Mouse (Mus musculus) embryonic facial prominence, embryonic 12.5 days (tissue): ENCODE measurements at regions not wholly inside any gene's neighbourhood (a gene's known extent, or its start where the extent isn't known, plus 50 kb on each side); places are given as distances from the start of the nearest gene placed in this dataset.

Source experiments
- ATAC-seq: fragments of 200-750 bp; cut with Nextera tagmentation; 2 replicates; pipeline ENCODE4 v1.8.0; 2017; ENCODE audit not compliant: insufficient number of reproducible peaks, insufficient read depth, low FRiP score, low TSS enrichment
- H3K27ac ChIP-seq: fragments of 300-500 bp; sonication (generic); 2 replicates; pipeline ENCODE4 v1.5.1; 2016; ENCODE audit warnings: mild to moderate bottlenecking
- H3K27me3 ChIP-seq: fragments of 300-500 bp; sonication (generic); 2 replicates; pipeline ENCODE4 v1.6.1; 2016; ENCODE audit warnings: mild to moderate bottlenecking, moderate library complexity
- H3K36me3 ChIP-seq: fragments of 300-500 bp; sonication (generic); 2 replicates; pipeline ENCODE4 v1.6.1; 2016; ENCODE audit warnings: mild to moderate bottlenecking
- H3K4me1 ChIP-seq: fragments of 300-500 bp; sonication (generic); 2 replicates; pipeline ENCODE4 v1.6.1; 2016
- H3K4me2 ChIP-seq: fragments of 300-500 bp; sonication (generic); replicated peaks from 2 replicates; pipeline ENCODE4 v1.6.1; 2016; ENCODE audit warnings: mild to moderate bottlenecking, moderate library complexity
- H3K4me3 ChIP-seq: fragments of 300-500 bp; sonication (generic); 2 replicates; pipeline ENCODE4 v1.5.1; 2016; ENCODE audit warnings: mild to moderate bottlenecking
- H3K9ac ChIP-seq: fragments of 300-500 bp; sonication (generic); 2 replicates; pipeline ENCODE4 v1.6.1; 2016; ENCODE audit warnings: mild to moderate bottlenecking, moderate library complexity
- H3K9me3 ChIP-seq: fragments of 300-500 bp; sonication (generic); 2 replicates; pipeline ENCODE4 v1.6.1; 2016; ENCODE audit warnings: mild to moderate bottlenecking, moderate library complexity
- WGBS: fragments of 180-500 bp; shearing (Covaris S2); methylation state at CpG from one replicate; pipeline ENCODE4 v1.1.7; 2016; 5-methylcytosine and 5-hydroxymethylcytosine counted together

GRCm38 (mm10) chr10:39246984-39247383 lies 83.4 kb upstream of the Ccn6 start:
- H3K9ac ChIP-seq = no peak overlapping the region
- no peaks in the 10 kb centered on the region for H3K27me3 ChIP-seq
- ATAC-seq = no peak
- no peak overlapping the region for H3K27ac ChIP-seq
- no peaks in the 10 kb centered on the region for H3K9me3 ChIP-seq
- H3K36me3 ChIP-seq = no peaks in the 10 kb centered on the region
- WGBS = 43% methylated on average over 3 of the region's 3 CpGs
- no peaks in the 10 kb centered on the region for H3K4me1 ChIP-seq
- no peak overlapping the region for H3K4me3 ChIP-seq
- H3K4me2 ChIP-seq = no peak overlapping the region

- no peak overlapping the region for H3K9ac ChIP-seq
- H3K4me1 ChIP-seq = 0 out of 2 replicates have a peak, but pooled peaks cover 7% of the 10 kb centered on the region
- ATAC-seq = no peak
- no peaks in the 10 kb centered on the region for H3K36me3 ChIP-seq
- 59% methylated on average over 4 of the region's 4 CpGs for WGBS
- H3K27me3 ChIP-seq = no peaks in the 10 kb centered on the region
- H3K9me3 ChIP-seq = no peaks in the 10 kb centered on the region
- H3K4me2 ChIP-seq = no peak overlapping the region
- no peak overlapping the region for H3K4me3 ChIP-seq
- H3K27ac ChIP-seq = no peak overlapping the region
Observed at GRCm38 (mm10) chr10:39245141-39245540, 81.5 kb upstream of the Ccn6 start.

GRCm38 (mm10) chr10:39244061-39244460 lies 80.5 kb upstream of the Ccn6 start:
- no peaks in the 10 kb centered on the region for H3K9me3 ChIP-seq
- H3K4me2 ChIP-seq = no peak overlapping the region
- H3K9ac ChIP-seq = no peak overlapping the region
- H3K36me3 ChIP-seq = no peaks in the 10 kb centered on the region
- H3K27me3 ChIP-seq = no peaks in the 10 kb centered on the region
- 79% methylated on average over 6 of the region's 6 CpGs for WGBS
- 0 out of 2 replicates have a peak, but pooled peaks cover 7% of the 10 kb centered on the region for H3K4me1 ChIP-seq
- no peak for ATAC-seq
- no peak overlapping the region for H3K27ac ChIP-seq
- H3K4me3 ChIP-seq = no peak overlapping the region

GRCm38 (mm10) chr10:39242398-39242797 lies 78.8 kb upstream of the Ccn6 start:
- Histone ChIP-seq H3K9me3 (no peaks in the 10 kb centered on the region), H3K4me1 (peaks cover 10% of the 10 kb centered on the region; the same call in 1 of the 2 replicates), H3K9ac (no peak overlapping the region), H3K36me3 (no peaks in the 10 kb centered on the region), H3K4me3 (no peak overlapping the region), H3K4me2 (no peak overlapping the region), H3K27ac (no peak overlapping the region), H3K27me3 (no peaks in the 10 kb centered on the region)
- WGBS = 90% methylated on average over 5 of the region's 5 CpGs
- no peak for ATAC-seq

DNA sequence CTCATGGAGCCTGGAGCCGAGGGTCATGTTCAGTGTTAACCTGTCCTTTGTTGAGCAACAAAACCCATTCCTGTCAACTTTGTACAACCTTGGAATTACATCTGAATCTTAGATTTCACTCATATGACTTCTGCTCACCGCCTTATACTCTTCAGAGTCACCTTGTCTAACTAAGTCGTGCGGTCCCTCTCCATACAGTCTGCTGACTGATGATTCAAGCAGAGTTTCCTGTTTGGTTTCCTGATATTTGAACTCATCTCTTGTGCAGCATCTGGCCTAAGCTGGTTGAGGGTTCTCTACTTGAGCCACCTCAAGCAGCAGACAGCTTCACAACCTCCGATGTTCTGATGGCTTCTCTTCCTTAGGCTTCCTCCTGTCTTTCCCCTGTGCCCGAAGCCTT lies 78.3 kb upstream of the Ccn6 start:
- 86% methylated on average over 6 of the region's 6 CpGs for WGBS
- peaks cover 10% of the 10 kb centered on the region; the same call in 1 of the 2 replicates for H3K4me1 ChIP-seq
- ATAC-seq = no peak
- no peak overlapping the region for H3K27ac ChIP-seq
- H3K27me3 ChIP-seq = no peaks in the 10 kb centered on the region
- no peaks in the 10 kb centered on the region for H3K9me3 ChIP-seq
- no peak overlapping the region for H3K9ac ChIP-seq
- H3K4me2 ChIP-seq = no peak overlapping the region
- H3K4me3 ChIP-seq = no peak overlapping the region
- no peaks in the 10 kb centered on the region for H3K36me3 ChIP-seq

GRCm38 (mm10) chr10:39241486-39241885 lies 77.9 kb upstream of the Ccn6 start:
- Histone ChIP-seq H3K4me2 (no peak overlapping the region), H3K27me3 (no peaks in the 10 kb centered on the region), H3K4me3 (no peak overlapping the region), H3K4me1 (peaks cover 10% of the 10 kb centered on the region; the same call in 1 of the 2 replicates), H3K27ac (no peak overlapping the region), H3K9me3 (no peaks in the 10 kb centered on the region), H3K36me3 (no peaks in the 10 kb centered on the region), H3K9ac (no peak overlapping the region)
- WGBS = 82% methylated on average over 3 of the region's 3 CpGs
- ATAC-seq = no peak

DNA sequence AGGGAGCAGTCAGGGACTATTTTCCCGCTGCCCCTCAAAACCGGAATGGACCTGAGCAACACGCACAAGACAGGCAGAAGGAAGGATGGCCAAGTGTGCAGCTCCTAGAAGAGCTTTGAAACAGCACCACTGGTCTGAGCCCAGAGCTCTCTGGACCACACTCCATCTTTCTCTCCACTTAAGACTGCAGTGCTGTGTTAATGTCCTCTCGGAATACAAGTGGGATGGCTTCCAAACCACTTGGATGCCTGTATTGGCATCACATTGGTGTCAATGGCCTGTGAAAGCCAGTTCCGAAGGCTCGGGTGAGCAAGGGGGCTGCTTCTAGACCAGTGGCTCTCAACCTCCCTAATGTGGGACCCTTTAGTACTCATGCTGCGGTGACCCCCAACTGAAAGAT lies 77.4 kb upstream of the Ccn6 start:
- H3K4me1 ChIP-seq = peaks cover 10% of the 10 kb centered on the region; the same call in 1 of the 2 replicates
- no peaks in the 10 kb centered on the region for H3K9me3 ChIP-seq
- 93% methylated on average over 7 of the region's 7 CpGs for WGBS
- ATAC-seq = no peak
- H3K4me3 ChIP-seq = no peak overlapping the region
- no peaks in the 10 kb centered on the region for H3K36me3 ChIP-seq
- H3K27ac ChIP-seq = no peak overlapping the region
- no peaks in the 10 kb centered on the region for H3K27me3 ChIP-seq
- no peak overlapping the region for H3K4me2 ChIP-seq
- H3K9ac ChIP-seq = no peak overlapping the region

DNA sequence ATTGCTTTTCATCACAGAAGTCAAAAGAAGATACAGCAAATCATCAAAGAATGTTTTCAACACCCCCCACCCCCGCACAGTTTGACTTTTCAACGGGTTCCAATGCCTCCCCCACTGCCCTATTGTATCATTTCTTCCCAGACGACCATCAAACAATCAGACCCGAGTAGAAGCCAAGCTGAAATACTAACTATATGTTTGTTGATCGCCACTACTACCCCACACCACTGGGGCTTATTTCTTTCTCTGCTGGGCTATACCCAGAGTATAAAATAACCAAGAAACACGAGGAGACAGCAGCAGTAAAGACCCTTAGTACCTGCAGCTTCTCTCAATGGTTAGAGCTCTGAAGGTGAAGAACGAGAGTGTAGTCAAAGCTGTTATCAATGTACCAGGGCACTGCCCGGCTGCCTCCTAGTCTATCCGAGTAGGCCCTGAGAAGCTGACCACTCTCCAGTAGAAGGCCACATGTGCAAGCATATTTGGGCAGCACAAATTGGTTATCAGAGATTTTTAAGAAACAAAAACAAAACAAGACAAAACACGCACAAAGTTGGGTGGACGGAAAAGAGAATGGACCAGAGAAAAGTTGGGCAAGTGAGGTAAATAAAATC lies 76.7 kb upstream of the Ccn6 start:
- Histone ChIP-seq H3K36me3 (no peaks in the 10 kb centered on the region), H3K27ac (no peak overlapping the region)

DNA sequence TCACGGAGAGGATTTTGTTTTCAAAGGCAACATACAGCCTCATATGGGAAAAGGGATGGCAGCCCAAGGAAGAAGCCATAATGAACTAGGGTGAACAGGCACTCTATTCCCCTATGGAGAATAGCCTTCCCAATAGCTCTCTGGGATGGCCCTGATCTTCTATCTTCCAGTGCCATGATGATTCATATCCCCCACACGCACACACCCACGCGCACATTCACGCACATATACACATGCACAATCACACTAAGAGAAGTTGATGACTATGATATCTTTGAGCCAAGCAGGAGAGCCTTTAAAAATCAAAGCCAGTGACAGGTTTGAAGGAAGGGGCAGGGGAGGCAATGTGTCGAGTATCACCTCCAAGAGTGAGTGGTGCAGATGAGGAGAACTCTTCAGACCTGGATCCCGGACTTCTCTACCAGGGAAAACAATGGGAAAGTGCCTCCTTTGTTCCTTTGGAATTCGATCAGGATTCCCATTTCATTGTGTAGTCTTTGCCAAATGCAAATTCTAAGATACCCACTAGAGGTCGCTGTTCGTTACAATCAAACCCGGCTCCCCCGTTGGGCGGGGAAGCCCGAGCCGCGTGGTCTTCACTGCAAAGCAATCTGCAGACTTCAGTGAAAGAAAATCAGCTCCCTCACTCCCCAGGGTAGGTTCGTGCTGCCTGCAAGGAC lies 76.0 kb upstream of the Ccn6 start:
- 0 out of 2 replicates have a peak, but pooled peaks have one; percentile 43 for ATAC-seq
- Histone ChIP-seq H3K9ac (no peak overlapping the region), H3K9me3 (no peaks in the 10 kb centered on the region), H3K4me1 (peaks cover 10% of the 10 kb centered on the region; the same call in 1 of the 2 replicates), H3K27ac (no peak overlapping the region; the same call in 1 of the 2 replicates), H3K36me3 (no peaks in the 10 kb centered on the region), H3K4me2 (peak overlapping the region; percentile 37), H3K27me3 (no peaks in the 10 kb centered on the region), H3K4me3 (no peak overlapping the region)
- WGBS = 19% methylated on average over 17 of the region's 17 CpGs

More for the DNA sequence above, 76.7 kb upstream of the Ccn6 start:
- 0 out of 2 replicates have a peak, but pooled peaks have one; percentile 7 for ATAC-seq
- Histone ChIP-seq H3K27me3 (no peaks in the 10 kb centered on the region), H3K9me3 (no peaks in the 10 kb centered on the region), H3K9ac (no peak overlapping the region), H3K4me3 (no peak overlapping the region), H3K4me2 (peak overlapping the region; percentile 27), H3K4me1 (peaks cover 10% of the 10 kb centered on the region; the same call in 1 of the 2 replicates)
- WGBS = 45% methylated on average over 11 of the region's 11 CpGs

DNA sequence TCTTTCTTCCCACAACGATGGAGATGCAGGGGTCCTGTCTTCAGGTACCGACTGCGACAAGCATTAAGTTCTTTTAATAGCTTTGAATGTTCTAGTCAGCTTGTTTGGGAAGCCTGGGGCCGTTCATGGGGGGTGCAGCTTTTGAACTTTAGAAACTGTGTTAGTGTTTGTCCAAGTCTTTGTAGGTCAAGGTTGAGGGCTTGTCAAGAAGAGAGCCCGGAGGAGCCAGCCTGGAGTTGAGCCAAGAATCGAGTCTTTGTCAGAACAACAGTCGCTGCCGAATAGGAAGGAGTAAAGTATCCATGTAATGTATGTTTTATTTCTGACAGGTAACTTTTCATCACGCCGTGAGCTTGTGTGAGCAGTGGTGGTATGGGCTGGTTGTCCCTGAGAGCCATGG lies 75.0 kb upstream of the Ccn6 start:
- ATAC-seq = no peak
- H3K27me3 ChIP-seq = no peaks in the 10 kb centered on the region
- WGBS = 70% methylated on average over 10 of the region's 10 CpGs
- no peak overlapping the region for H3K4me2 ChIP-seq
- H3K9me3 ChIP-seq = no peaks in the 10 kb centered on the region
- no peaks in the 10 kb centered on the region for H3K36me3 ChIP-seq
- H3K27ac ChIP-seq = no peak overlapping the region
- H3K4me3 ChIP-seq = no peak overlapping the region
- peaks cover 10% of the 10 kb centered on the region; the same call in 1 of the 2 replicates for H3K4me1 ChIP-seq
- H3K9ac ChIP-seq = no peak overlapping the region

GRCm38 (mm10) chr10:39237549-39237948 lies 74.0 kb upstream of the Ccn6 start:
- no peaks in the 10 kb centered on the region for H3K36me3 ChIP-seq
- ATAC-seq = no peak
- peaks cover 10% of the 10 kb centered on the region; the same call in 1 of the 2 replicates for H3K4me1 ChIP-seq
- H3K27me3 ChIP-seq = no peaks in the 10 kb centered on the region
- no peak overlapping the region for H3K4me3 ChIP-seq
- no peaks in the 10 kb centered on the region for H3K9me3 ChIP-seq
- no peak overlapping the region for H3K9ac ChIP-seq
- no peak overlapping the region for H3K4me2 ChIP-seq
- WGBS = 87% methylated on average over 4 of the region's 4 CpGs
- no peak overlapping the region for H3K27ac ChIP-seq

DNA sequence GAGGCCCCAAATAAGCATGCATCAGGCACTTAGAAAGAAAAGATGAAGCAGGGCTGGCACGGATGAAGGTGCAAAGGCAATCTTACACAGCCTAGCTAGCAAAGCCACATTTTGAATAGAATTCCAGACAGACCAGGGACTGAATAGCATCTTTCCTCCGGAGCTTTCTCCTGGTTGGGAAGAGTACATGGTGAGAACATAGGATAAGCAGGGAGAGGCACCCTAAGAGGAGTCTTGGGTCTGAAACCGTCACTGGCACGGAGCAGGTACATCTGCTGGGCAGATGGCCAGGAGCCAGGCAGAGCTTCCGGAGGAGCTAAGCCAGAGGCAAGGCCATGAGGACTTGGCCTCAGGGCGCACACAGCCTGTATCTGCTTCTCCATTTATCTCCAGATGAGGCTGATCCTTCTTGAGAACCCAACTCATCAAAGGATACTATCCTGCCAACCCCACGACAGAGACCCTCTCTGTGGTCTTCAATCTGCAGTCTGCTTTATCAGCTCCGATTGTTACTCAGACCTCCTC lies 70.4 kb upstream of the Ccn6 start:
- no peak for ATAC-seq
- Histone ChIP-seq H3K27me3 (no peaks in the 10 kb centered on the region), H3K36me3 (no peaks in the 10 kb centered on the region), H3K4me1 (peaks cover 3% of the 10 kb centered on the region; the same call in 1 of the 2 replicates), H3K27ac (no peak overlapping the region), H3K4me2 (no peak overlapping the region), H3K4me3 (no peak overlapping the region), H3K9me3 (no peaks in the 10 kb centered on the region), H3K9ac (no peak overlapping the region)
- WGBS = 72% methylated on average over 8 of the region's 8 CpGs
